Mouse (Mus musculus): Measurements from ENCODE around the gene Foxj1.
A peak's percentile ranks its signal among the peaks of the same experiment; 100 is the strongest.

The Foxj1 gene

DNA sequence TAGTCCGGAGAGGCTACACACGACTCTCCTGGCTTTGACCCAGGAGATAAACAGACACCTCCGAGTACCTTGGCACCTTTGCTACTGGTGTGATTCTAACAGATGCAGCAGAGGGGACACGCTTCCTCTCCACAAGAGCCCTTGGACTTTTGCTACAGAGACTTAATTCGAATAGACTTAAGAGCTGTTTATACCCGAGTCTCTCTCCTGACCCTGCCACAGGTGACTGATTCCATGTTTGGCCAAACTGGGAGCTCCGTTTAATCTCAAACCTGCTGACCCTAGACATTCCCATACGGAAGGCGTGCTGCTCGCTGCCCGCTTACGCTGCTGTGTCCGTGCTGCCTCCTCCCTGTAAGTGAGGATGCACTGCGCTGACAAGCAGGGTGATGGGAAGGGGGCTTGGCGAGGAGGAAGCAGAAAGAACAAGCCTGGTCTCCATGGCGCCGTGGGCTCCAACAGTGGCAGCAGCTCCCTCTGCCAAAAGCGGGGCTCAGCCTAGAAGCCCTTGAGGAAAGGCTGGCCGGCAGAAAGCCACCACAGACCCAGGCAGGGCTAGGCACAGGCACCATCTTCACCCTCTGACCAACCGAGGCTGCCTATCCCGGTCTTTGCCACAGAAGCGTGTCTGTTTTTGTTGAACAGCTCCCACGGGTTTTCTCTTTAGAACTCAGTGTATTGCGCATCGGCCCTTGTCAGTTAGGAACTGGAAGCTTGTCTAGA is 7.0 kb upstream of the Foxj1 start:
- DNase-seq (ENCODE audit: low spot score): no peak

DNA sequence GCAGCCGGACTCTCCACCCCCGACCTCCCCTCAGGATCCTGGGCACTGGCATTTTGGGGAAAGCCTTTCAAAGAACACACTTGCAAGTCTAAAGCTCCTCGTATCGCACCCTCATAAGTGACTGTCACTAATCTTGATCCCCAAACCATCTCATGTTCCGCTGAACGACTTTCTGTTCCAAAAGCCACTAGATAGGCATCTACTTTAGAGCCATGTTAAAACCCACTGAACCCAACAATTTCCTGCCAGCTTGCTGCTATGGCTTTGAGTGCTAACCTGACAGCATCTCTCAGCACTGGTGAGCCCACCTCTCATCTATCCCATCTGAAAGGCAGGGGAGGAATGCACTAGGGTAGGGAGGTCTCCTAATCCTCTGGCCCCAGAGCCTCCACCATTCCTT is 2.3 kb upstream of the Foxj1 start:
- no peak for DNase-seq (ENCODE audit: low spot score)

- DNase-seq (ENCODE audit: low spot score): no peak
Observed at GRCm38 (mm10) chr11:116337000-116337399, 1.8 kb upstream of the Foxj1 start.

DNA sequence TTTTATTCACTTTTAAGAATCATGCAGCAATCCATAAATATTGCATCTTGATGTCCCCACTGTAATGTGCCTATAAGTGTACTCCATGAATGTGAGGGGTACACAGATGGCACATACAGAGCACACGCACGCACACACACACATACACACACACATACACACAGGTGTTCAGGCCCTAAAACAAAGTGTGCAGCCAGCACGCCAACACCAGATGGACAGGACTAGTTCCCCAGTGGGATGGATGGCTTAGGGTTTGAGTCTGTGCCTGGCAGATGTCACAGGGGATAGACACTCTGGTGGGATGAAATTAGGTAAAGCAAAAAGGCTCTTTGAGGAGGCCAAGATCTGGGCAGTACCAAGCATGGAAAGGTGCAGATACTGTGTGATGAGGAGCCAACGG is 1.2 kb upstream of the Foxj1 start:
- DNase-seq (ENCODE audit: low spot score): no peak

DNA sequence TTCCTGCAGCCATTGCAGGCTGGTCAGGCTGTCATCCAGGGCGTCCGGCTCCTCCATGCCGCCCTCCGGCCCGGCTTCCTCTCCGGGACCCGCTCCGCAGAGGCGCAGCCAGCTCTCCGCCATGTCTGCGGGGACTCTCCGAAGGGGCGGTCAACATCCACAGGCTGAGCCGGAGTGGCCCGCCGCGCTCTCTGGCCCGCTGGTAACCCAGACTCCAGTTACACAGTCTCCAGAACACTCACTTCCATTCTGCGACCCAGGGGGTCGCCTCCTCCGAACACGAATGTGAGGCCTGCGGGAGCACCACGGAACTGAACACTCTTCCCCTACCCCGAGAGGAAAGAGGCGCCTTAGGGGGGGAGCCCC is 799 bp downstream of the Foxj1 start:
- DNase-seq (ENCODE audit: low spot score): no peak

GRCm38 (mm10) chr11:116333526-116334416 is 1.4 kb downstream of the Foxj1 start:
- DNase-seq (ENCODE audit: low spot score): no peak

DNA sequence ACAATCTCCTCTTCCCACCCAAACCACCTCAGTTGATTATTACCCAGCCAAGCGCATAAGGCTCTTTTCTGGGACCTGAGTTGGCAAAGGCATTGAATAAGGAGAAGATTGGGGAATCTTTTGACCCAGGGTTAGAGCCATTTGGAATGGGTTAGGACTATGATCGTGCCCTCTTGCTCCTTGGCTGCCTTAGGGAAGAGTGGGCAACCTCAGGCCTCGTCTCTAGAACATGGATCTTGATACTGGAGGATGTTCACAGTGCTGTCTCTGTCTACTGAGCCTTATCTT is 2.3 kb downstream of the Foxj1 start:
- DNase-seq (ENCODE audit: low spot score): no peak

DNA sequence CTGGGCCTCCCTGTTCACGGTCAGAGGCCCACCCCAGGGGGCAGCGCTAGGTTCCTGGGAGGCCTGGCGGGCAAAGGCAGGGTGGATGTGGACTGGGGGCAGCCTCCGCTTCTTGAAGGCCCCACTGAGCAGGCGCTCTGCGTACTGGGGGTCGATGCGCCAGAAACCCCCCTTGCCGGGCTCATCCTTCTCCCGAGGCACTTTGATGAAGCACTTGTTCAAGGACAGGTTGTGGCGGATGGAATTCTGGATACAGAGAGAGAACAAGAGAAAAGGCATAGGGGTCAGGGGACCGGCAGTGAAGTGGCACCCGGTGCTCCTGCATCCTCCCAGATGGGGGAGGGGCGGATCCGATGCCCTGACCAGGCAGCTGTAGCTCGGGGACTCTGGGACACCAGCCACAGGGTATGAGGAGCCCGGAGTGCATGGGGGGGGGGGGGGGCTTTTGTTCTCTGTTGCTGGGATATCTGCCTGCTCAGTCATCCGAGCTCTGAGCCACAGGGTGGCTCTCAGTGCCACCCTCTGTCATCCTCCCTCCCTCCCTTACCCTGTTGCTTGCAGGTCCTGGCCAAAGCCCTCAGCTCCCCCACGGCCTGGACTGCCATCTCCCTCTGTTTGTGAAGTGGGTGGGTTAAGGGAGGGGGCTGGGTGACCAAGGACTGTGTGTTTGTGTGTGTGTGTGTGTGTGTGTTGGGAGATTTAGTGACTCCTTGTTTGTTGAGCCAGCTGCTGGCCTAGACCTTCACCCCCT is 2.8 kb downstream of the Foxj1 start:
- no peak for DNase-seq (ENCODE audit: low spot score)

DNA sequence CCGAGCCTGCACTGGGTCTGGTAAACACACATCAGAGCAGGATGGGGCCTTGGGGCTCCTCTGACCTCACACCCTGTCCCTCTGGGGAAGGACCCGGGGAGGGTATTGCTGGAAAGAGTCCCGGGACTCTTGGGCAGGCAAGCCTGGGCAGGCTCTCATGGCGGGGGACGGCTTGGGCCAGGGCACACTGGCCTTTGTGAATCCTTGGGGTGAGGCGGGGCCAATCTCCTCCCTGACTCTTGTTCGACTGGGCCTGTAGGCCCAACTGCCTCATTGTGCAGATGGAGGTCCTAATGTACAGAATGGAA is 5.0 kb downstream of the Foxj1 start:
- no peak for DNase-seq (ENCODE audit: low spot score)

- DNase-seq (ENCODE audit: low spot score): no peak
Observed at GRCm38 (mm10) chr11:116329314-116330210, 5.6 kb downstream of the Foxj1 start.

GRCm38 (mm10) chr11:116326963-116327603 is 8.1 kb downstream of the Foxj1 start:
- DNase-seq (ENCODE audit: low spot score): no peak

GRCm38 (mm10) chr11:116318719-116319659 is 16.2 kb downstream of the Foxj1 start:
- DNase-seq (ENCODE audit: low spot score): peak; percentile 86

- DNase-seq (ENCODE audit: low spot score): no peak
Observed at GRCm38 (mm10) chr11:116312359-116312758, 22.8 kb downstream of the Foxj1 start.

- DNase-seq (ENCODE audit: low spot score): no peak
Observed at GRCm38 (mm10) chr11:116311169-116311568, 24.0 kb downstream of the Foxj1 start.

- no peak for DNase-seq (ENCODE audit: low spot score)
Observed at GRCm38 (mm10) chr11:116309601-116310000, 25.6 kb downstream of the Foxj1 start.

DNA sequence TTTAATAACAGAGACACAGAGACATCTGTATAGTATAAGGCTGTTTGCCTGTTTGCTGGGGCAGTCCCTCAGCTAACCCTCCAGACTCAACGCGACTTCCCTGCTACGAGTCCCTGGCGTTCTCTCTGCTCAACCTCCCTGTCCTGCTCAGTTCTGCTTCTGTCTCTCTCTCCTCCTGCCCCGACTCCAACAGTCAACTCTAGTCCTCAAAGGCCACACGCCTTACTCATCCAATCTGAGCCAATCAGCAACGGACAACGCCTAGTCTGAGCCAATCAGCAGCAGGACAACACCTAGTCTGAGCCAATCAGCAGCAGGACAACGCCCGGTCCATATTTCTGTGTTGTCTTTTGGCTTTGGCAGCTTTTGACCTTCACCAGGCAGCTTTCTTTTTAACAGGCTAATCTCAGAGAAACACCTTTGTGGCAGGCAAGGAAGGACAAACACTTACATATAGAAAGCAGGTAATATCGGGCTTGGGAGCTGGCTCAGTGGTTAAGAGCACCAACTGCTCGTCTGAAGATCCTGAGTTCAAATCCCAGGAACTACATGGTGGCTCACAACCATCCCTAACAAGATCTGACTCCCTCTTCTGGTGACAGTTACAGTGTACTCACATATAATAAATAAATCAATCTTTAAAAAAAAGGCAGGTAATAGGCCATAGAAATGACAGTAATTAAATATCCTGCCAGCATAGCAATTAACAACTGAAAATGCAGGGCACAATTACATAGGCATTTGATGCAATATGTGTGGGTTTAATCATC is 27.3 kb downstream of the Foxj1 start:
- no peak for DNase-seq (ENCODE audit: low spot score)

GRCm38 (mm10) chr11:116307019-116307725 is 28.0 kb downstream of the Foxj1 start, which contains the start of gene Exoc7:
TSS of gene Exoc7 (minus strand) at chr11:116307233.
- DNase-seq (ENCODE audit: low spot score): no peak

- peak; percentile 70 for DNase-seq (ENCODE audit: low spot score)
Observed at GRCm38 (mm10) chr11:116306126-116306982, 28.8 kb downstream of the Foxj1 start.

Data from urinary bladder, postnatal 10 days (tissue).